Mouse (Mus musculus) neural tube, embryonic 11.5 days (tissue): ENCODE data around the gene Tcf7. TPM values are rescaled to one million over a fixed set of nuclear protein-coding genes. Genes with fewer than 3 reads are reported as not detected.

Source experiments
- ATAC-seq: fragments of 200-750 bp; cut with Nextera tagmentation; 2 replicates; pipeline ENCODE4 v1.8.0; 2017; ENCODE audit warnings: moderate number of reproducible peaks, mild to moderate bottlenecking, moderate TSS enrichment, moderate library complexity; ENCODE audit not compliant: insufficient read depth, low FRiP score, low TSS enrichment
- DNase-seq: peaks from one replicate; pipeline ENCODE4 v3.0.0-alpha.2; 2015; ENCODE audit warnings: low spot score
- H3K27ac ChIP-seq: fragments of 300-500 bp; sonication (generic); 2 replicates; pipeline ENCODE4 v1.5.1; 2014; ENCODE audit warnings: low read depth, mild to moderate bottlenecking, low read length
- H3K27me3 ChIP-seq: fragments of 300-500 bp; sonication (generic); 2 replicates; pipeline ENCODE4 v1.6.1; 2014; ENCODE audit warnings: mild to moderate bottlenecking, low read length, mixed read lengths; ENCODE audit not compliant: control insufficient read depth, insufficient read depth
- H3K36me3 ChIP-seq: fragments of 300-500 bp; sonication (generic); 2 replicates; pipeline ENCODE4 v1.6.1; 2014; ENCODE audit warnings: mild to moderate bottlenecking, low read length, moderate library complexity, mixed read lengths; ENCODE audit not compliant: control insufficient read depth, insufficient read depth
- H3K4me1 ChIP-seq: fragments of 300-500 bp; sonication (generic); 2 replicates; pipeline ENCODE4 v1.6.1; 2014; ENCODE audit warnings: low read length, mixed read lengths; ENCODE audit not compliant: control insufficient read depth, insufficient read depth
- H3K4me2 ChIP-seq: fragments of 300-500 bp; sonication (generic); 2 replicates; pipeline ENCODE4 v1.6.1; 2014; ENCODE audit warnings: low read depth, mild to moderate bottlenecking, moderate library complexity
- H3K4me3 ChIP-seq: fragments of 300-500 bp; sonication (generic); 2 replicates; pipeline ENCODE4 v1.5.1; 2014; ENCODE audit warnings: low read depth, low read length
- H3K9ac ChIP-seq: fragments of 300-500 bp; sonication (generic); 2 replicates; pipeline ENCODE4 v1.6.1; 2014; ENCODE audit warnings: mild to moderate bottlenecking, low read length
- H3K9me3 ChIP-seq: fragments of 300-500 bp; sonication (generic); 2 replicates; pipeline ENCODE4 v1.6.1; 2016; ENCODE audit warnings: low read length; ENCODE audit not compliant: control insufficient read depth
- WGBS: fragments of 180-500 bp; shearing (Covaris S2); extraction: QIAGEN DNeasy Blood & Tissue Kit; methylation state at CpG from one replicate; pipeline ENCODE4 v1.1.7; 2014; 5-methylcytosine and 5-hydroxymethylcytosine counted together
- polyA plus RNA-seq: library from polyadenylated mRNA; unstranded; fragments of >200 nt; fragmentation: Nextera tagmentation; extraction: Ambion mirVana; gene quantifications from 2 replicates; pipeline ENCODE4 v1.2.1, GENCODE M21; 2014

Gene Tcf7
- polyA plus RNA-seq, 1 experiment from 2014 or later: 12.7 TPM

DNA sequence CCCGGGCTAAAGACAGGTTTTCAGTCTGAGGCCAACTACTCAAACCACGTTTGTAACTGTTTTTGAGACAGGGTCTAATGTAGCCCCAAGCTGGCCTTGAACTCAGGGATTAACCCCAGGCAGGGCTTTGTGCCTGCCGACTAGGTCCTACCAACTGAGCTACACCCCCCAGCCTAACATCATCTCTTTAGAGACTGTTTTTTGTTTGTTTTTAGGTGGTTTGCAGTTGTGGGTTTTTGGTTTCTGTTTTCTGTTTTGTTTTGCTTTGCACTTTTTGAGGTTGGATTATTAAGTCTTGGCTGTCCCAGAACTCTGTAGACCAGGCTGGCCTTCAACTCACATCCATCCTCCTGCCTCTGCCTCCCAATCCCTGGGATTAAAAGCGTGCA lies 8.9 kb downstream of the Tcf7 start:
- H3K4me2 ChIP-seq: no peak overlapping the region
- DNase-seq (no peak), ATAC-seq (no peak)
- no peaks in the 10 kb centered on the region for H3K27me3 ChIP-seq
- H3K4me3 ChIP-seq: no peak overlapping the region
- H3K9ac ChIP-seq: no peak overlapping the region
- H3K9me3 ChIP-seq: no peaks in the 10 kb centered on the region
- H3K36me3 ChIP-seq: no peaks in the 10 kb centered on the region; the same call in 1 of the 2 replicates
- WGBS: 86% methylated on average over 4 of the region's 4 CpGs
- no peak overlapping the region for H3K27ac ChIP-seq
- H3K4me1 ChIP-seq: 0 out of 2 replicates have a peak, but pooled peaks cover 3% of the 10 kb centered on the region

DNA sequence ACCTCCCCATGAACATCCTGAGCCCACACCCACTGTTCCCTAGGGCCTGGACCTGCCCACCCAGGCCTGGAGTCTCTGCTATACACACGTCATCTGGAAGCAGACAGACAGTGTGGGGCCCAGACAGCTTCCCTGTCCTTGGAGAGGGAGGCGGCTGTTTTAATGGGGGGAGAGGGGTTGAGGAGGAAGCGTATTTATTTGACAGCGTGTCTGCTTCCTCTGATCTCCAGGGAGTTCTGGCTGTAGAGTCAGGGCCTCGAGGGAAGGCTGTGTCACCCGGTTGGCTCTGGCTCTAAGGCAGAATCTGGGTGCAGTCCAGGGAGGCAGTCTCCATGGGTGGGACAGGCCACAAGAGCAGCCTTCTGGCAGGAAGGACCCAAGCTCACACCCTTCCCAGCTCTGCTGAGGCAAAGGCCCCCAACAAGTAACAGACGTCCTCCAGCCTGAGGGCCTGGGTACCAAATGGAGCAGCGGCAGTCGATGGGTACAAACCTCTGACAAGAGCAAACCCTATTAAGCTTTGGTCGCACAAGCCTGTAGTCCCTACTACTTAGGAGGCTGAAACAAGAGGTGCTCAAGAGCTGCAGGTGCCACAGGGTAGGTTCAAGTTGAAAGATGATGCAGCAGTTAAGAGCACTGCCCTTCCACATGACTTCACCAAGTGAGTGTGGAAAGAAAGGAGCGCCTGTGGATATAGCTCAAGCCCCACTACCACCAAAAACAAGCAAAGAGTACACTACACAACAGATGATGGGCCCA lies 9.5 kb downstream of the Tcf7 start:
- Histone ChIP-seq H3K36me3 (no peaks in the 10 kb centered on the region; the same call in 1 of the 2 replicates), H3K27ac (no peak overlapping the region), H3K4me2 (no peak overlapping the region), H3K9me3 (no peaks in the 10 kb centered on the region), H3K4me1 (0 out of 2 replicates have a peak, but pooled peaks cover 3% of the 10 kb centered on the region), H3K27me3 (no peaks in the 10 kb centered on the region), H3K4me3 (no peak overlapping the region), H3K9ac (no peak overlapping the region)
- no peak for ATAC-seq
- DNase-seq: no peak
- whole genome bisulfite sequencing: 67% methylated on average over 11 of the region's 11 CpGs

DNA sequence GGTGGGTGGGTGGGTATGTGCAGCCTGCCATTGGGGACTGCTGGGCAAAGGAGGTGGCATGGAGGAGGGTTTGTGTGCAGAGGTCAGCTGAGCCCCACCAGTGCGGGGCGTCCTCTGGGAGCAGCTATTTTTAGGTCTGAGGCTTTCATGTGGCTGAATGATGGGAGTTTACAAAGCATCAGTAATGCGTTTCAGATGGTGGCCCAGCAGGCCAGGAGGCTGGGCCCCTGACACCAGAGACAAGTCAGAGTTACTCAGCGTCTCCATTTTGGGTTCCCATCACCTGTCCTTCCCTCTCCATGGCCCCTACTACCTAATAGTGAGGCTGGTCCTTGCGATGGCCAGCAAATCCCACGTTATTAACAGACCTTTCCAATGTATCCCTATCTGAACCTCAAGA lies 10.2 kb downstream of the Tcf7 start:
- H3K4me1 ChIP-seq: 0 out of 2 replicates have a peak, but pooled peaks cover 3% of the 10 kb centered on the region
- no peak overlapping the region for H3K4me3 ChIP-seq
- no peak overlapping the region for H3K9ac ChIP-seq
- H3K27ac ChIP-seq: no peak overlapping the region
- WGBS: 67% methylated on average over 6 of the region's 6 CpGs
- H3K36me3 ChIP-seq: no peaks in the 10 kb centered on the region; the same call in 1 of the 2 replicates
- DNase-seq (no peak), ATAC-seq (no peak)
- H3K27me3 ChIP-seq: no peaks in the 10 kb centered on the region
- no peaks in the 10 kb centered on the region for H3K9me3 ChIP-seq
- H3K4me2 ChIP-seq: no peak overlapping the region

DNA sequence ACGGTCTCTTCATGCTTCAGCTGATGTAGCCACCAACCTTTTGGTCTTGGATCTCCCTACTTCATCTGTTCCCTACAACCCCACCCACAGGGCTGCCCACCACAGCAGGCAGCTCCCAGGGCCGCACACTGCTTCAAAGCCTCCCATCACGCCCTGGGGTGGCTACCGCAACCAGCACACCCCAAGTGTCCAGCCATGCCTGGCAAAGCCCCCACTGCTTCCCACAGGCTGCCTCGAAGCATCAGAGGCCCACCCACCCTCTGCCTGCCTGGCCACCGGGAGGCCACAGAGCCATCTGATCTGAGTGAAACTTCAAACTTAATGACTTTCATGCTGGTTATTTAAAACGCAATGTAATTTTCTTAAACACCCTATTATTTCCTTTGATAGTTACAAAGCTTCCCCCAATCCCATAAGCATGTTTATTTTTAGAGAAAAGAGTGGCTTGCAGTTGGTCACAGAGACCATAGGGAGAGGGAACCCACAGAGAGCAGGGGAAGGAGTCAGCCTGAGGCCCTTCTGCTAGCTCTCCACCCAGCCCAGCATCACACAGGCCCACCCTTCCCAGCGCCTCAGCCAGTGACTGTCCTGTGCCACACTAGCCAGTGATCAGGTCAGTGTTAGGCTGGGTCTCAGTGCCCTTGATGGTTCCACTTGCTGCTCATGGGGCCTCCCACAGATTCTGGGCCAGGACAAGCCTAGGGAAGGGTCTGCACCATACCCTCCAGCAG lies 10.9 kb downstream of the Tcf7 start:
- Histone ChIP-seq H3K36me3 (no peaks in the 10 kb centered on the region; the same call in 1 of the 2 replicates), H3K4me1 (0 out of 2 replicates have a peak, but pooled peaks cover 3% of the 10 kb centered on the region), H3K4me3 (no peak overlapping the region), H3K9ac (no peak overlapping the region), H3K27ac (no peak overlapping the region), H3K4me2 (no peak overlapping the region), H3K9me3 (no peaks in the 10 kb centered on the region), H3K27me3 (no peaks in the 10 kb centered on the region)
- 70% methylated on average over 8 of the region's 8 CpGs for WGBS
- ATAC-seq (no peak), DNase-seq (no peak)

DNA sequence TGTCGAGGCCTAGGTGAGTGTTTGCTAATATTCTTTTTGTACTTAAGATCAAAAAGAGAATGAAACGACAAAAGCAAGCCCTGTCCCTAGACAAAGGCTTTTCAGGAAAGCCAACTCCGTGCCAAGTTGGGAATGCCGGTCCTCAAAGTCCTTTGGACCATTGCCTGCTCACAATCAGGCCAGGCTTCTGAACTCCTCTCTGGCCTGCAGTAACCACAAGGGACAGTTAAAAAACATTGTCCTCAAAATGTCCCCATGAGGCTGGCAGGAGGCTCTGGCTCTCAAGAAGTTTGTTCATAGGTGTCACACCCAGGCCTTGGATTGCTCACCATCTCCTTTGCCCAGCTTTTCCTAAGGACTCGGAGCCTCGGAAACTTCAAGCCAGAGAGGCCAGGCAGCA lies 13.0 kb downstream of the Tcf7 start:
- no peak overlapping the region for H3K9ac ChIP-seq
- DNase-seq (no peak), ATAC-seq (no peak)
- no peaks in the 10 kb centered on the region for H3K9me3 ChIP-seq
- 0 out of 2 replicates have a peak, but pooled peaks cover 3% of the 10 kb centered on the region for H3K4me1 ChIP-seq
- H3K27ac ChIP-seq: no peak overlapping the region
- no peaks in the 10 kb centered on the region; the same call in 1 of the 2 replicates for H3K36me3 ChIP-seq
- 91% methylated on average over 6 of the region's 6 CpGs for WGBS
- no peak overlapping the region for H3K4me3 ChIP-seq
- H3K4me2 ChIP-seq: no peak overlapping the region
- H3K27me3 ChIP-seq: no peaks in the 10 kb centered on the region

DNA sequence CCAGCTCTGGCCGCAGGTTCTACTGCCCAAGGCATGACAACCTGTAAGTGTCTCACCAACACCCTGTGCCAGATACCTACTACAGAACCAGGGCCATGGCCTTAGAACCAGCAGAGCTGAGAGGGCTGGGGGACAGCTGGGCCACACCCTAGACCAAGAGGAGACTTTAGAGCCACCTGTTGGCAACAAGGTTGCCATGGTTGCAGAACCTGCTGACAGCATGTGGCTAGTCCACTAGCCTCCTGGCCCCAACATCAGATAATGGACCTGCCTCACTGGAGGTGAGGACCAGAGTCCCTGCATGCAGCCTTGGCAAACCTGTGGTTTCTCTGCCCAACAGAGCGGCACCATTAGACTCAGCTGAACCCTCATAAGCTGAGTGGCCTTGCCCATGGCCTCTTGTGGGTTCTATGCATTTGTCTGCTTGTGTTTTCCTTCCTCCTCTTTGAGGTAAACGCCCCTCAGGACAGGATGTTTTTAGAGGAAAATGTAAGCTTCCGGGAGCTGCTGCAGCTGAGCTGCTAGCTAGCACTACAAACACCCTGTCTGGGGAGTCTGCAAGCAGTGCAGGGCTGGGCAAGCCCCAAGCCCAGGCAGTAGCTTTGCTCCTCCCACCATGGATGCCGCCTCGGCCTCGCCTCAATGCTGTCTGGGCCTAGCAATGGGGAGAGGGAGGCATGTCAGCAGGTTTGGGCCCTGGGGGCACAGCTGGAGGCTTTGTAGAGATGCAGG lies 14.5 kb downstream of the Tcf7 start:
- Histone ChIP-seq H3K9me3 (no peaks in the 10 kb centered on the region), H3K4me1 (0 out of 2 replicates have a peak, but pooled peaks cover 3% of the 10 kb centered on the region), H3K4me3 (no peak overlapping the region), H3K9ac (no peak overlapping the region), H3K36me3 (no peaks in the 10 kb centered on the region), H3K27me3 (no peaks in the 10 kb centered on the region), H3K27ac (no peak overlapping the region), H3K4me2 (no peak overlapping the region)
- WGBS: 77% methylated on average over 7 of the region's 7 CpGs
- DNase-seq: no peak
- no peak for ATAC-seq

DNA sequence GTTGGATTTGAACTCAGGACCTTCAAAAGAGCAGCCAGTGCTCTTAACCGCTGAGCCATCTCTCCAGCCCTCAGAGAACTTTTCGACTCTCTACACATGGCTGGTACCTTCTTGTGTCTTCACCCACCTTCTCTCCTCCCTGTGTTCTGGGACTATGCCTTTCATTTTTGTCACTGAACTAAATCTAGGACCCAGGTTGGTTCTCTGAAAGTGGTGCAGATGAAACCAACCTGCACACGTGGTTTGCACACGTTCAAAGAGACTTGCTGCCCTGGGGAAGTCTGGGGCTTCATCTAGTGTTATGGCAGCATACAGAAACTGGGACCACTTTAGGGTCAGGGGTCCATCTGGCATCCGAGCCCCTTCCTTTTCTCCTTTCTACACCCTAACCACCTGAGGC lies 15.5 kb downstream of the Tcf7 start:
- Histone ChIP-seq H3K4me1 (no peaks in the 10 kb centered on the region), H3K4me2 (no peak overlapping the region), H3K27me3 (no peaks in the 10 kb centered on the region), H3K36me3 (no peaks in the 10 kb centered on the region), H3K4me3 (no peak overlapping the region), H3K9ac (no peak overlapping the region), H3K9me3 (no peaks in the 10 kb centered on the region), H3K27ac (no peak overlapping the region)
- ATAC-seq (no peak), DNase-seq (no peak)
- WGBS: 94% methylated on average over 5 of the region's 5 CpGs

DNA sequence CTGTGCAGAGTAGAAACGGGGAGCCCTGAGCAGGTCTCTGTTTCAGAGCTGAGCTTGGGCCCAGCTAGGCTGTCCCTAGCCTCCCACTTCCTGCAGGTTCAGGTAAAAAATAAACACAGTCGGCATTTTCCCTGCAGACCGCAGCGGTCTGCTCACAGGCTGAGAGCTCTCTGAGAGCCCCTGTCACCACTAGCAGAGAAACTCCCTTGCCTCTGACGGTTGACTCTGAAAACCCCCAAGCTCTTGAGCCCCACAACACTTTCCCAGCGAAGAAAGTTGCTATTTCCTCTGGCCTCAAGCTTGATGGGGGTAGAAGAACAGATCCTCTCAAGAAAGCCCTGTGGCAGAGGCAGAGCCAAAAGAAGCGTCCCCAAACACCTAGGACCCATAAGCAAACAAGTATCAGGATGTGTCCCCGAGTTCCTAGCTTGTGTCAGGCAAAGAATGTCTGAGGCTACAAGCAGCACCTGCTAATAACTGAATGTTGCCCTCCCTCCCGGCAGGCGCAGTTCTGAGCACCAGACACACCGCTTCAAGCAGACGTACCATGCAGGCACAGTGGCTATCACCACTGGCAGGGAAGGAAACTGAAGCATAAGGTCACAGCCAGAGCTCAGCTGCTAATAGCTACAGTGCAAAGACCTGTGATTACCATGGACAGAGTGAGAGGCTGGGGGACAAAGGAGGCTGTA lies 17.1 kb downstream of the Tcf7 start:
- Histone ChIP-seq H3K9me3 (no peaks in the 10 kb centered on the region), H3K4me2 (no peak overlapping the region), H3K27me3 (no peaks in the 10 kb centered on the region), H3K36me3 (no peaks in the 10 kb centered on the region), H3K4me3 (no peak overlapping the region), H3K27ac (no peak overlapping the region), H3K9ac (no peak overlapping the region), H3K4me1 (no peaks in the 10 kb centered on the region)
- DNase-seq: peak; percentile 5
- ATAC-seq: no peak
- WGBS: 78% methylated on average over 12 of the region's 12 CpGs
